Mouse (Mus musculus) T-cell, adult 66 days (primary cell): ENCODE measurements around the gene Zbtb41. TPM values are rescaled to one million over a fixed set of nuclear protein-coding genes. Genes with fewer than 3 reads are reported as not detected.

Experiments
- total RNA-seq, 2 experiments: library from RNA; stranded (reverse); gene quantifications; 3 replicates in 1 of 2; 4 replicates in 1 of 2; pipeline ENCODE4 v1.2.4; 2023

The Zbtb41 gene
- total RNA-seq, result 10 to 100 TPM; 23.2 to 24.4 TPM

GRCm38 (mm10) chr1:139421875-139422791 lies at the start of gene Zbtb41:
TSS of gene Zbtb41 (plus strand) at chr1:139422288.

GRCm38 (mm10) chr1:139376638-139377286 lies 45.3 kb upstream of the Zbtb41 start, which contains the start of gene Crb1:
TSS of gene Crb1 (minus strand) at chr1:139377100.

GRCm38 (mm10) chr1:139454340-139455225 lies 32.5 kb downstream of the Zbtb41 start, which contains the start of gene Aspm:
TSS of gene Aspm (plus strand) at chr1:139454772.

GRCm38 (mm10) chr1:139501258-139501752 lies 79.2 kb downstream of the Zbtb41 start, which contains the start of gene F13b:
TSS of gene F13b (plus strand) at chr1:139501702.

Other genes starting within 250 kb of the Zbtb41 start
- not detected for gene Crb1, start 45.2 kb upstream of the Zbtb41 start, total RNA-seq
- gene Aspm, start 32.5 kb downstream of the Zbtb41 start, total RNA-seq, result 1 to 10 TPM; 1.7 to 4.1 TPM
- gene F13b, start 79.4 kb downstream of the Zbtb41 start, total RNA-seq, result not detected
- not detected for gene Cfhr1, start 138.0 kb downstream of the Zbtb41 start, total RNA-seq